Mouse (Mus musculus) T-helper 17 cell (primary cell): ENCODE measurements at regions not wholly inside any gene's neighbourhood (a gene's known extent, or its start where the extent isn't known, plus 50 kb on each side); places are given as distances from the start of the nearest gene placed in this dataset.

Experiments used
- in situ Hi-C, 2 experiments: fragments of 300-600 bp; cut with MboI, MseI; formaldehyde crosslinking; loops; 1 replicate in 1 of 2; 2 replicates in 1 of 2; pipeline ENCODE4 v1.15.1; 2025; ENCODE audit warnings: high pct_unique_total_duplicates in 2 of 2

- in situ Hi-C loops, result loop anchor here (5.0 to 25.0 kb wide), 2 partner anchors 48 to 833 kb away; partner anchors contain the start of gene Ppm1b (in 1 of the 2)
Observed at GRCm38 (mm10) chr17:84129204-84129603, 58.5 kb downstream of the Zfp36l2 start.

DNA sequence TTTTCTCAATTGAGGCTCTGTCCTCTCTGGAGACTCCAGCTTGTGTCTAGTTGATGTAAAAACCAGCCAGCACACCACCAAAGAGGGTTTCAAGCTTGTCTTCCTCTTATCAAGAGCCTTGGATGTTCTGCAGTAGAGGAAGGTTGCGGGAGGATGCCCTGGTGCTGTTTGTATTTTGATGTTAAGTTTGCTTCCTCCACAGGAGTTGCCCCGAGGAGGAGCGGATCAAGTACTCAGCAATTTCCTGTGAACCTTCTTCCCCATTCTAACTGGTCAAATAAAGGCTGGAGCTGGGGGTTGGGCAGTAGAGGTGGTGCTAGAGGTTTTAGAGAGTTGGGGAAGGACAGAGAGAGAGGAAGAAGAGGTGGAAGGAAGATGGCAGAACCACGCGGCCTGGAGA lies 59.5 kb downstream of the Zfp36l2 start:
- in situ Hi-C loops, result loop anchor here (5.0 to 25.0 kb wide), 2 partner anchors 49 to 834 kb away; partner anchors contain the start of gene Ppm1b (in 1 of the 2)

GRCm38 (mm10) chr17:84126168-84126567 lies 61.6 kb downstream of the Zfp36l2 start:
- in situ Hi-C loops, result loop anchor here (5.0 to 25.0 kb wide), 2 partner anchors 51 to 836 kb away; partner anchors contain the start of gene Ppm1b (in 1 of the 2)

DNA sequence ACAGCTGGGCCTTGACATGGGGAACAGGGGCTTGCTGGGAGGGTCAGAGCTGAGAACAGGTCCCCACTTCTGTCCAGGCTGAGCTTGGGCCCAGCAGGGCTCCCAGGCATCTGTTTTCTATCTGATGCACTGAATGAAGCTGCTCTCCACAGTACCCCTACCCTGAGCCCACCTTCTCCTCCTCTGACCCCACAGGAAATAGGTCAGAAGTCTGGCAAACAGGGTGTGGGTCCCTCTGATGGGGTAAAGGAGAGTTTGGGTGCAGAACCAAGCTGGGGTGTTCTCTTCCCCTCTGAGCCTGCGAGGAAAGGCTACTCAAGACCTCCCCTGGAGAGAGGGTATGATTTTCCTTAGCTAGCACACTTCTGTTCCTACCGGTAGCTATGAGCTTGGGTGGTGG lies 64.6 kb downstream of the Zfp36l2 start:
- in situ Hi-C loops, result no loop called here

DNA sequence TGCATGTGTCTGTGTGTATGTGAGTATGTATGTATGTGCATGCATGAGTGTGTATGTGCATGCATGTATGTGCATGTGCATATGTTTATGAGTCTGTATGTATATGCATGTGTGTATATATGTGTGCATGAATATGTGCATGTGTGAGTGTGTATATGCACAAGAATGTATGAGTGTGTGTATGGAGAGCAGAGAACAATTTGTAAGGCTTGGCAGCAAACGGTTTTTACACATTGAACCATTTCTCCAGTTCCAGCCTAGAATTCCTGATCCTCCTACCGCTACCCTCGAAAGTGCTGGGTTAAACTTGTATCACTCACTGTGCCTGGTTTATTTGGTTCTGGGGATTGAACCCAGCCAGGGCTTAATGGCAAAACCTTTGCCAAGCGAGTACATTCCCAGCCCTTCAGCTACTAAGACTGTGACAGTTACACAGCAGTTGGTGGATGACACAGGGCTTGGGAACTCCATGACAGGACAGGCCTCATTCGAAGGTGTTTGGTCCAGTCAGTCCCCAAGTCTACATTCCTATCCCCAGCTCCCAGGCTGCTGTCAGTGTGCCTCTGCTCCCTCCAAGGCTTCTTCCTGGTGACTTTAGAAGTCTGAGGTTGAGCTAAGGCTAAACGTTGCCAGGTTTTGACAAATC lies 65.1 kb downstream of the Zfp36l2 start:
- in situ Hi-C loops, result no loop called here

- in situ Hi-C loops, result no loop called here
Observed at GRCm38 (mm10) chr17:84121291-84121690, 66.5 kb downstream of the Zfp36l2 start.

- in situ Hi-C loops, result no loop called here
Observed at GRCm38 (mm10) chr17:84119221-84120017, 68.3 kb downstream of the Zfp36l2 start.

DNA sequence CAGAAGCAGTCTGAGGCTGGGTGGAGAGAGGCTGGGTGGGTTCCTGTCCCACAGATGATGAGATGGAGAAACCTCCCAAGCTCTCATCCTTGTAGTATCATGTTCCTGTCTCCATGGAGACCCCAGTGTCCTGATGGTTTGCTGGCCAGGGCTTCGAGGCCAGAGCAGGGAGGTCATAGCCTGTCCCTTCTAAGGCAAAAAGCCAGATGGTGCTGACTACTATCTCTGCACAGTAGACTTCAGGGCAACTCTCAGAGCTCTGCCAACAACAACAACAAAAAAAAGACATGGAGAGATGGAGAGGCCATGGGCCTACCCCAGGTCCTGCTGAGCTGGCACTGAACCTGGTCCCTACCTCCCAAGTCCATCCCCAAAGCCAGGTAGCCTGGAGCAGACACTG lies 69.0 kb downstream of the Zfp36l2 start:
- in situ Hi-C loops, result no loop called here

DNA sequence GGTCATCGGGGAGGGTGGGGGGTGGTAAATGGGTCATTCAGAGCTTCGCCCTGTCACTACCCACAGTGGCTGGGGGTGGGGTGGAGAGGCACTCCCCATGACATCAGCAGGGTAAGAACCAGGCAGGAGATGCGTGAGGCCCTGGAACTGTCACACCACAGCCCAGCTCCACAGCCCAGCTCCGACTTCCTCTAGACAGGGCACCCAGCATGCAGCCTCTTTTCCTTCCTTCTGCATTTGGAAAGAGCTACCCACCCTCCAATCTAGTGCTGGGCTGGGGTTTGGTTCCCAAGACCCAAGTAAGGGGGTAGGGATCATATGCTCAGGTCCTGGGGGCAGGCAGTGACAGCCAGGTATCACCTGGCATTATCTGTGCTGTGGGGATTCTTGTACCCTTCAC lies 69.5 kb downstream of the Zfp36l2 start:
- in situ Hi-C loops, result no loop called here

DNA sequence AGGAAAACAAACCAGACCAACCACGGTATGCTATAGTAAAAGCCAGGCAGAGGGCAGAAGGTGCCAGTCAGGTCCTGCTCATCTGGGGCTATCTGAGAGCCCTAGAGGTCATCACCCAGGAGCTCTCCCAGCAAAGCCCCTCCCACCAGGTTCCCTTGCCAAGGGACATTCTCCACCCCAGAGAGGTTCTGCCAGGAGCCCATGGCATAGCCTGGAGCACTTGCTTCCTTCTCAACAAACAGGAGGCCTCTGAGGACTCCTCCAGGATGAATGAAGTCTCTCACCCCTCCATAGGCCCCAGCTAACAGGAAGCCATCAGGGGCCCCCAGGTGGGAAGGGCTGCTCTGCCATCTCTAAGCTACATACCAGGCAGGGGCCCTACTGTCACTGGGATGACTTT lies 70.0 kb downstream of the Zfp36l2 start:
- in situ Hi-C loops, result no loop called here

DNA sequence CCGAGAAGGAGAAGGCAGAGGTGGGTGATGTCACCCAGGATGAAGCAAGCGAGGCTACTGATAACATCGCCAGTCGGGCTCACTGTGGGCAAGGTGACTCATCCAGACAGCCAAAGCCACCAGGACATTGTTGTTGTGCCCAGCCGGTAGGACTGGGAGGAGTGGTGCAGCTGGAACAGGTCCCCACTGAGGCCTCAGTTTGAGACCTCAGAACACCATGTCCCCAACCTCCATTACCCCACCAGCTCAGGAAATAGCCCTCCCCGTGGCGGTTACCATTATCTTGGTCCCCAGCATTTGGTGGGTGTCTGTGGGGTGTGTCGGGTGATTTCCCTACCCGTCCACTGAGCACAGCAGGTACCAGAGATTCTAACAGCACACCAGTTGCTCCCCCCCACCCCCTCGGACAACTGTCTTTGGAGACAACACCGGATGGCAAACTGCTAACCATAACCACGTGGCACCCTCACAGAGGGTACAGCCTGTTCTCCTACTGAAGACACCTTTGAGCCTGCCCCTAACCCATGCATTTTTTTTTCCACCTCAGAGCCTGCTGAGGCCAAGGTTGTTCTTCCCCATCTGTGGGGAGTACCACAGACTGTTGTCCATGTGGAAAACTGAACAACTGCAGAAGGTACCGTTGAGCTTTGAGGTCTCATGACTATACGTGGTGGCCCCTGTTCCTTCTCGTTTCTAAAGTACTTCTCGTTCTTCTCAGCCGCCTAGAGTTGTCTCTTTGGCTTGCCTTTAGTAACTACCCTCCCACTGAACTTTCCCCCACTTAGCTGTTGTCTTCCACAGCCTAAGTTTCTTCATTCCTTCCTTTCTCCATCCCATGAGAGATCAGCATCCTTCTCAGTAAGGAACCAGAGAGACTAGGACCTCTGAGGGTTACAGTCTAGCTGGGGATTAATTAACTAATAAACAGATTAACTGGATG lies 71.1 kb downstream of the Zfp36l2 start:
- in situ Hi-C loops, result no loop called here

DNA sequence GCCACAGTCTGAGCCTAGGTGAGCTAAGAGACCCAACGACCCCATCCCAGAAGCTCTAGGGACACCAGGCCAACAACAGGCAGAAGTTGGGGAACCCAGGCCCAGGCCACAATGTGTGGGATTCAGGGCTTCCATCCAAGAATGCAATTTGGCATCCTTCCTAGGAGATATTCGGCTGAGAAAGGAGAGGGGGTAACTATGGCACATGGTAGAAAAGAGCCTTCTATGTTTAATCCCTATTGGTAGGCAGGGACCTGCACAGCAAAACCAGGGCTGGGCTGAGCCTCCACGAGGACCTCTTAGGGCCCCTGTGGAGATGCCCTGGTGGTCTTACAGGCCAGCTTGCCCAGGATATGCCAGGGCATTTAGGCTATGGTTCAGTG lies 71.8 kb downstream of the Zfp36l2 start:
- in situ Hi-C loops, result no loop called here

- in situ Hi-C loops, result no loop called here
Observed at GRCm38 (mm10) chr17:84115133-84115532, 72.6 kb downstream of the Zfp36l2 start.

DNA sequence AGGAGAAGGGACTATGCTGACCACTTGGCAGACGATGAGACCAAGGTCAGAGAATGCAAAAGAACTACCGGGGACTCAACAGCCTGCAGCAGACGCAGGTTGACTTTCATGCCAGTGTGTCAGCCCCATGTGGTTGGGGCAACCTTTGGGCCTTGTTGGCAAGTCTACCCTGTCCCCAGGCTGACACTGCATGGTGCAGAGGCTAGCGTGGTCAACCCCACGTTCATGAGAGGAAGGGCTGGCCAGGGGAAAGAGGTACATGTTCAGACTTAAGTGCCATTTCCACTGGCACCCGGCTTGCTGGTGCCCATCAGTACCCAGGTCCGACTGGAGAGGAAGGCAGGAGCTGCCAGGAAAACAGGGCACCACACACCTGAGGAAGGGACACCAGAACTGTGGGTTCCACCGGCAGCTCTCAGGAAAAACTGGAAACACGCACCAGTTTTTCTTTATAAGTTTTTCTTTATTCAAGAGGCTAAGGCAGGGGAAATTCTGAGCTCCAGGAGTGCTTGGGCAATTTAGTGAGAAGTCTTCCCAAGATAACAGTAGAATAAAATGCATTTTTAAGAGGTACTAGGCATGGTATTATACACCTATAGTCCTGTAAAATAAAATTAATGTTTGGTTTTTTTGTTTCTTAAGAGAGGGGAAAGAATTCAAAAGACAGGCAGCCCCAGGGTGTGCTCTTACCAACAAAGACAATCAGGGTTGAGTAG lies 73.3 kb downstream of the Zfp36l2 start:
- in situ Hi-C loops, result loop anchor here in 1 of 2 experiments (5.0 kb wide), 2 partner anchors 78 to 82 kb away; no protein-coding TSS in a partner anchor

DNA sequence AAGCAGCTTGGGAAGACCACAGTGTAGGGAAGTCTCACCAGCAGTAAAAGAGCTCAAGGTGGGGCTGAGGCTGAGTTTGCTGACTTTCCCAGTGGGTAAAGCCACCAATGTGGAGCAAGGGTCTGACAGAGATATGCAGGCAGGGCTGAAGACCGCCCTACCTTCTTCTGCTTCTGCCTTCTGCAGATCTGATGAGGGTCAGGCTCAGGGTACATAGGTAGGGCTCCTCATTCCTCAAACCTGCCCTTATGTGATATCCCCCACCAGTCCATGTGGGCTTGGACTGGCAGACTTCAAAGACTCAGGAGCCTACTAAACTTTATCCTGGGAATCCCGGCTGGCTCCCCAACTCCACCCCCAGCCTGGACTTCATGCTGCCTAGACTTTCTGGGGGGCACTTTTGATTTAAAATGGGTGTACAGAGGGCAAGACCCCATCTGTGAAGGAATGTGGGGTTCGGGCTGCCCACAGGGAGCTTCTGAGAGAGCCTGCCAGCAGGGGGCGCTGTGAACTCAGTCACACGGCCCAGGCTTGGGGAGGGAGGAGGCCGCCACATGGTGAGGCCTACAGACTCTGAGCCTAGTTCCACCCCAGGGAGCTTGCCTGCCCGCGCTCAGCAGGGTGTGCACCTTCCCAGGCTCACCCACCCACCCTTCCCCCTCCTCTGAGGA lies 74.0 kb downstream of the Zfp36l2 start:
- in situ Hi-C loops, result loop anchor here in 1 of 2 experiments (5.0 kb wide), 2 partner anchors 79 to 81 kb away; no protein-coding TSS in a partner anchor

DNA sequence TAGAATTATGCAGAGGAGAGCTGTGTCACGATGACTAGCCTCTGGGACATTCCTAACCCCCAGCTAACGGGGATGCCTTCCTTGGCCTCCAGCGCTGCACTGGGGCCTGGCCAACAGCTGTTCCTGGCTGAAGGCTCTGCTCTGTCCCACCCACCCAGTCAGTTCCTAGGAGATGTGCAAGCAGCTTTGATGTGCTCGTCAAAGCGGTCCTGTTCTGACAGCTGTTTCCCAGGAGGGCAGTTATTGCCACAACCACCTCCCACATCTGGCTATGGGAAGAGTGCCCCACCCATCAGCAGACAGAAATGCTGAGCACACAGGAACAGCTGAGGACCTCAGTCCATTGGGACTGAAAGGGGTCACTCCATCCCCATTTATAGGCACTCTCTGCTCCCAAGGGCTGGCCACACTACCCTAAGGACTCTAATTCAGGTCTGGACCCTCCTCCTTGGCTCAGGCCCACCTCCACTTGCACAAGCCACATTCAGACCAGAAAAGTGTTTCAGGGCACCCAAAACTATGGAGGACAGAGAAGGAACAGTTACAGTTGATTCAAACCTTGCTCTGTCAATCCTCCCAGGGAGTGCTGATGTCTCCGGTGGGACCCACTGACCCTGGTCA lies 75.2 kb downstream of the Zfp36l2 start:
- in situ Hi-C loops, result loop anchor here in 1 of 2 experiments (5.0 kb wide), 2 partner anchors 80 kb away; no protein-coding TSS in a partner anchor

- in situ Hi-C loops, result loop anchor here in 1 of 2 experiments (5.0 kb wide), 2 partner anchors 80 kb away; no protein-coding TSS in a partner anchor
Observed at GRCm38 (mm10) chr17:84111787-84112370, 75.9 kb downstream of the Zfp36l2 start.

GRCm38 (mm10) chr17:84110945-84111344 lies 76.8 kb downstream of the Zfp36l2 start:
- in situ Hi-C loops, result loop anchor here in 1 of 2 experiments (5.0 kb wide), 2 partner anchors 79 to 81 kb away; no protein-coding TSS in a partner anchor
